Mouse (Mus musculus) stomach, postnatal 0 days (tissue): ENCODE measurements around the gene Actr3. TPM values are rescaled to one million over a fixed set of nuclear protein-coding genes. Genes with fewer than 3 reads are reported as not detected.

Experiments
- ATAC-seq: fragments of 200-750 bp; cut with Nextera tagmentation; 2 replicates; pipeline ENCODE4 v1.8.0; 2017; ENCODE audit not compliant: low FRiP score, low TSS enrichment
- DNase-seq: peaks from one replicate; pipeline ENCODE4 v3.0.0-alpha.2; 2016; ENCODE audit warnings: low spot score
- H3K27ac ChIP-seq: fragments of 300-500 bp; sonication (generic); replicated peaks from 2 replicates; pipeline ENCODE4 v1.5.1; 2014; ENCODE audit warnings: mild to moderate bottlenecking, control low read depth
- H3K27me3 ChIP-seq: fragments of 300-500 bp; sonication (generic); 2 replicates; pipeline ENCODE4 v1.6.1; 2014; ENCODE audit warnings: low read length; ENCODE audit not compliant: control insufficient read depth, insufficient read depth
- H3K36me3 ChIP-seq: fragments of 300-500 bp; sonication (generic); 2 replicates; pipeline ENCODE4 v1.6.1; 2014; ENCODE audit warnings: low read length, mixed read lengths; ENCODE audit not compliant: control insufficient read depth, insufficient read depth
- H3K4me1 ChIP-seq: fragments of 300-500 bp; sonication (generic); replicated peaks from 2 replicates; pipeline ENCODE4 v1.6.1; 2014; ENCODE audit warnings: antibody characterized with exemption; ENCODE audit not compliant: control insufficient read depth, insufficient read depth
- H3K4me2 ChIP-seq: fragments of 300-500 bp; sonication (generic); replicated peaks from 2 replicates; pipeline ENCODE4 v1.6.1; 2014; ENCODE audit warnings: low read depth, mild to moderate bottlenecking, control low read depth, moderate library complexity
- H3K4me3 ChIP-seq: fragments of 300-500 bp; sonication (generic); 2 replicates; pipeline ENCODE4 v1.5.1; 2014; ENCODE audit warnings: low read depth, low read length, control low read depth
- H3K9ac ChIP-seq: fragments of 300-500 bp; sonication (generic); 2 replicates; pipeline ENCODE4 v1.6.1; 2014; ENCODE audit warnings: mild to moderate bottlenecking, low read length, control low read depth, mixed read lengths
- H3K9me3 ChIP-seq: fragments of 300-500 bp; sonication (generic); 2 replicates; pipeline ENCODE4 v1.6.1; 2016; ENCODE audit warnings: low read length; ENCODE audit not compliant: control insufficient read depth
- CTCF ChIP-seq: IDR thresholded peaks from 2 replicates; pipeline ENCODE4 v1.5.1; 2016; ENCODE audit warnings: antibody characterized with exemption, low read depth, mild to moderate bottlenecking, moderate library complexity
- EP300 ChIP-seq: optimal IDR thresholded peaks from 2 replicates; pipeline ENCODE3; 2016; ENCODE audit warnings: antibody characterized with exemption
- WGBS: fragments of 180-500 bp; shearing (Covaris S2); extraction: QIAGEN DNeasy Blood & Tissue Kit; methylation state at CpG from one replicate; pipeline ENCODE4 v1.1.7; 2014; 5-methylcytosine and 5-hydroxymethylcytosine counted together
- polyA plus RNA-seq: library from polyadenylated mRNA; unstranded; fragments of >200 nt; fragmentation: Nextera tagmentation; extraction: Ambion mirVana; gene quantifications from 2 replicates; pipeline ENCODE4 v1.2.1, GENCODE M21; 2015

Actr3 gene
- polyA plus RNA-seq, 1 experiment from 2014 or later, result 251 TPM

- ATAC-seq (no peak), DNase-seq (no peak)
- WGBS, result 27% methylated on average over 3 of the region's 3 CpGs
These were observed 47.2 kb downstream of the Actr3 start for GRCm38 (mm10) chr1:125388370-125388769.

GRCm38 (mm10) chr1:125386217-125386616, 49.3 kb downstream of the Actr3 start:
- no peaks in the 10 kb centered on the region for H3K27me3 ChIP-seq
- no peak overlapping the region for H3K27ac ChIP-seq
- ATAC-seq (no peak), DNase-seq (no peak)
- 68% methylated on average over 7 of the region's 7 CpGs for WGBS
- TF ChIP-seq EP300, result no peak
- TF ChIP-seq CTCF, result no peak
- H3K4me3 ChIP-seq, result no peak overlapping the region
- no peaks in the 10 kb centered on the region for H3K36me3 ChIP-seq
- no peak overlapping the region for H3K9ac ChIP-seq
- no peak overlapping the region for H3K4me2 ChIP-seq
- no peaks in the 10 kb centered on the region for H3K9me3 ChIP-seq
- H3K4me1 ChIP-seq, result no peaks in the 10 kb centered on the region

More at GRCm38 (mm10) chr1:125388370-125388769, 47.2 kb downstream of the Actr3 start:
- H3K4me3 ChIP-seq, result no peak overlapping the region
- H3K4me2 ChIP-seq, result no peak overlapping the region
- no peaks in the 10 kb centered on the region for H3K4me1 ChIP-seq
- no peak overlapping the region for H3K27ac ChIP-seq
- H3K36me3 ChIP-seq, result no peaks in the 10 kb centered on the region
- H3K9me3 ChIP-seq, result no peaks in the 10 kb centered on the region
- TF ChIP-seq EP300 (no peak), CTCF (no peak)
- no peaks in the 10 kb centered on the region for H3K27me3 ChIP-seq
- no peak overlapping the region for H3K9ac ChIP-seq

- H3K4me1 ChIP-seq, result no peaks in the 10 kb centered on the region
- TF ChIP-seq EP300, result no peak
- TF ChIP-seq CTCF, result peak; percentile 42
- ATAC-seq (no peak), DNase-seq (no peak)
- H3K27ac ChIP-seq, result no peak overlapping the region
- no peaks in the 10 kb centered on the region for H3K27me3 ChIP-seq
- no peak overlapping the region for H3K4me3 ChIP-seq
- H3K9ac ChIP-seq, result no peak overlapping the region
- H3K4me2 ChIP-seq, result no peak overlapping the region
- WGBS, result 62% methylated on average over 6 of the region's 6 CpGs
- no peaks in the 10 kb centered on the region for H3K36me3 ChIP-seq
- H3K9me3 ChIP-seq, result no peaks in the 10 kb centered on the region
These were observed 52.9 kb downstream of the Actr3 start for GRCm38 (mm10) chr1:125382622-125383021.

- Histone ChIP-seq H3K27me3 (no peaks in the 10 kb centered on the region), H3K4me3 (no peak overlapping the region), H3K4me2 (no peak overlapping the region), H3K9ac (no peak overlapping the region), H3K36me3 (no peaks in the 10 kb centered on the region), H3K27ac (no peak overlapping the region), H3K9me3 (0 out of 2 replicates have a peak, but pooled peaks cover 3% of the 10 kb centered on the region), H3K4me1 (no peaks in the 10 kb centered on the region)
- 54% methylated on average over 3 of the region's 3 CpGs for WGBS
- no peak for ATAC-seq
- TF ChIP-seq EP300 (no peak), CTCF (no peak)
- no peak for DNase-seq
These were observed 56.6 kb downstream of the Actr3 start for GRCm38 (mm10) chr1:125378889-125379288.

GRCm38 (mm10) chr1:125372855-125373254, 62.7 kb downstream of the Actr3 start:
- 71% methylated on average over 5 of the region's 5 CpGs for WGBS
- Histone ChIP-seq H3K4me3 (no peak overlapping the region), H3K4me2 (no peak overlapping the region), H3K27me3 (no peaks in the 10 kb centered on the region), H3K9me3 (0 out of 2 replicates have a peak, but pooled peaks cover 3% of the 10 kb centered on the region), H3K9ac (no peak overlapping the region), H3K27ac (no peak overlapping the region), H3K36me3 (no peaks in the 10 kb centered on the region), H3K4me1 (no peaks in the 10 kb centered on the region)
- no peak for ATAC-seq
- TF ChIP-seq CTCF (peak; percentile 55), EP300 (no peak)
- DNase-seq, result no peak

GRCm38 (mm10) chr1:125370779-125371178, 64.7 kb downstream of the Actr3 start:
- no peak for TF ChIP-seq EP300
- peak; percentile 91 for TF ChIP-seq CTCF
- DNase-seq, result peak; percentile 62

More at GRCm38 (mm10) chr1:125370779-125371178, 64.7 kb downstream of the Actr3 start:
- H3K9ac ChIP-seq, result no peak overlapping the region
- WGBS, result 27% methylated on average over 6 of the region's 6 CpGs
- H3K4me2 ChIP-seq, result no peak overlapping the region
- H3K4me3 ChIP-seq, result no peak overlapping the region
- H3K9me3 ChIP-seq, result no peaks in the 10 kb centered on the region
- no peaks in the 10 kb centered on the region for H3K27me3 ChIP-seq
- H3K4me1 ChIP-seq, result no peaks in the 10 kb centered on the region
- no peak for ATAC-seq
- H3K36me3 ChIP-seq, result no peaks in the 10 kb centered on the region
- H3K27ac ChIP-seq, result no peak overlapping the region
